Mouse (Mus musculus) ES-Bruce4 (cell line): Measurements from ENCODE around the gene Ugcg. TPM values are rescaled to one million over a fixed set of nuclear protein-coding genes. Genes with fewer than 3 reads are reported as not detected.

Source experiments
- H3K27ac ChIP-seq: 2 replicates; pipeline ENCODE4 v1.5.1; 2012; ENCODE audit warnings: low read length, inconsistent platforms; ENCODE audit not compliant: insufficient read depth
- H3K27me3 ChIP-seq: 2 replicates; pipeline ENCODE4 v1.6.1; 2012; ENCODE audit warnings: mild to moderate bottlenecking, low read length, inconsistent platforms; ENCODE audit not compliant: control insufficient read depth, poor library complexity, insufficient read depth, severe bottlenecking
- H3K36me3 ChIP-seq: 2 replicates; pipeline ENCODE4 v1.6.1; 2012; ENCODE audit warnings: inconsistent platforms, mild to moderate bottlenecking, low read length, moderate library complexity; ENCODE audit not compliant: control insufficient read depth, poor library complexity, insufficient read depth, severe bottlenecking
- H3K4me1 ChIP-seq: one replicate; pipeline ENCODE4 v1.8.1; 2011; ENCODE audit warnings: low read length; ENCODE audit not compliant: control insufficient read depth, insufficient read depth
- H3K4me3 ChIP-seq: 2 replicates; pipeline ENCODE4 v1.5.1; 2011; ENCODE audit warnings: low read depth, mild to moderate bottlenecking, low read length
- H3K9ac ChIP-seq: 2 replicates; pipeline ENCODE4 v1.6.1; 2012; ENCODE audit warnings: low read depth, mild to moderate bottlenecking, inconsistent platforms; ENCODE audit not compliant: poor library complexity, severe bottlenecking
- H3K9me3 ChIP-seq: replicated peaks from 2 replicates; pipeline ENCODE4 v1.6.1; 2012; ENCODE audit warnings: mild to moderate bottlenecking, low read length, inconsistent platforms; ENCODE audit not compliant: control insufficient read depth, poor library complexity, insufficient read depth, severe bottlenecking
- CTCF ChIP-seq: IDR thresholded peaks from one replicate; pipeline ENCODE4 v1.8.1; 2011; ENCODE audit warnings: low read depth, low read length
- POLR2A ChIP-seq: IDR thresholded peaks from one replicate; pipeline ENCODE4 v1.8.1; 2011; ENCODE audit warnings: low read length; ENCODE audit not compliant: insufficient read depth
- polyA plus RNA-seq: library from polyadenylated mRNA; stranded (reverse); fragments of >200 nt; gene quantifications from 2 replicates; pipeline ENCODE4 v1.2.4, GENCODE M21; 2011; ENCODE audit warnings: low read depth; ENCODE audit not compliant: missing spikeins, insufficient read depth, insufficient read length

Ugcg gene
- polyA plus RNA-seq, 1 experiment = 60.0 TPM

DNA sequence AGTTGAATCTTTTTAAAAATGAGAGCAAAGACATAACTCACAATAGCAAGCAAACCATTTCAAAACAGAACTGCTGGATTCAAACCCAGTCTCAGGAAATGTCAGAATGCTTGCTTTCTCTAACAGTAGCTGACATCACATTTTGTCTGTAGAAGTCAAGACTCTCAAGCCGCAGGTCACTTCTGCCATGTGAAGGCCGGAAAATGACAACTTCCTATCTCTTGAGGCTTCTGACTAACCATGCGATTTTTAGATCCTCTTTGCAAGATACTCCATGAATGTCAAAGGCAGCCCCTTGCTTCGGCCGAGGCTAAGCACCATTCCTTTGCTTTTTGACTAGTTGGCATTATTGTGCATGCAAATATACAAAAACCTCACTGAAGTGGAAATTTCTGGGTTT lies 76.6 kb downstream of the Ugcg start:
- TF ChIP-seq POLR2A (no peak), CTCF (no peak)
- Histone ChIP-seq H3K27ac (no peak overlapping the region), H3K9ac (no peak overlapping the region), H3K36me3 (no peaks in the 10 kb centered on the region), H3K27me3 (no peaks in the 10 kb centered on the region), H3K4me3 (no peak overlapping the region), H3K4me1 (no peaks in the 10 kb centered on the region), H3K9me3 (no peaks in the 10 kb centered on the region)

Other genes starting within 250 kb of the Ugcg start
- 0.49 and 1.2 TPM in 2 replicates for gene Zkscan16, start 245.6 kb upstream of the Ugcg start, polyA plus RNA-seq
- 17.9 and 19.8 TPM in 2 replicates for gene Ptgr1, start 202.1 kb upstream of the Ugcg start, polyA plus RNA-seq
- gene Dnajc25, start 194.2 kb upstream of the Ugcg start, polyA plus RNA-seq = 6.1 TPM in 2 replicates
- not detected in 2 replicates for gene Gm20503, start 186.0 kb upstream of the Ugcg start, polyA plus RNA-seq
- gene Gng10, start 154.2 kb upstream of the Ugcg start, polyA plus RNA-seq = 18.3 and 18.4 TPM in 2 replicates
- gene AI481877, start 50.3 kb upstream of the Ugcg start, polyA plus RNA-seq = 0.85 and 1.0 TPM in 2 replicates
- gene Susd1, start 249.4 kb downstream of the Ugcg start, polyA plus RNA-seq = 7.6 and 9.7 TPM in 2 replicates